Mouse (Mus musculus) cortical plate, adult 2 months (tissue): Measurements from ENCODE around the gene Cyp21a1. TPM values are rescaled to one million over a fixed set of nuclear protein-coding genes. Genes with fewer than 3 reads are reported as not detected.
A peak's percentile ranks its signal among the peaks of the same experiment; 100 is the strongest.
"Not testable (repeated sequence)": the region's sequence is repeated elsewhere in the genome, so short reads cannot be mapped to it uniquely, and the experiment has no call there.

Experiments
- H3K27ac ChIP-seq: fragments of 200-500 bp; 2 replicates; pipeline ENCODE4 v1.5.1; 2012; ENCODE audit warnings: low read length, control low read depth, inconsistent platforms; ENCODE audit not compliant: insufficient read depth
- H3K4me1 ChIP-seq: fragments of 200-500 bp; 2 replicates; pipeline ENCODE4 v1.6.1; 2011; ENCODE audit warnings: low read length; ENCODE audit not compliant: control insufficient read depth, insufficient read depth
- H3K4me3 ChIP-seq: fragments of 200-500 bp; 2 replicates; pipeline ENCODE4 v1.5.1; 2011; ENCODE audit warnings: mild to moderate bottlenecking, low read length, control low read depth; ENCODE audit not compliant: insufficient read depth
- CTCF ChIP-seq: fragments of 200-500 bp; IDR thresholded peaks from 2 replicates; pipeline ENCODE4 v1.5.1; 2011; ENCODE audit warnings: mild to moderate bottlenecking, control low read depth, low read length; ENCODE audit not compliant: insufficient read depth; ENCODE audit errors: extremely low read depth
- POLR2A ChIP-seq: fragments of 200-500 bp; IDR thresholded peaks from 2 replicates; pipeline ENCODE4 v1.6.1; 2011; ENCODE audit warnings: mild to moderate bottlenecking, low read length, control low read depth; ENCODE audit not compliant: insufficient read depth; ENCODE audit errors: extremely low read depth
- polyA plus RNA-seq: library from polyadenylated mRNA; depleted of rRNA; stranded (reverse); fragments of >200 nt; gene quantifications from 2 replicates; pipeline ENCODE4 v1.2.3, GENCODE M21; 2012; rRNA removed

Cyp21a1 gene
- not detected in 2 replicates for polyA plus RNA-seq

GRCm38 (mm10) chr17:34804301-34804700 is at the start of gene Cyp21a1:
Cyp21a1 (minus strand) TSS chr17:34804561.
- H3K4me3 ChIP-seq, H3K27ac ChIP-seq, H3K4me1 ChIP-seq: not testable (repeated sequence)

DNA sequence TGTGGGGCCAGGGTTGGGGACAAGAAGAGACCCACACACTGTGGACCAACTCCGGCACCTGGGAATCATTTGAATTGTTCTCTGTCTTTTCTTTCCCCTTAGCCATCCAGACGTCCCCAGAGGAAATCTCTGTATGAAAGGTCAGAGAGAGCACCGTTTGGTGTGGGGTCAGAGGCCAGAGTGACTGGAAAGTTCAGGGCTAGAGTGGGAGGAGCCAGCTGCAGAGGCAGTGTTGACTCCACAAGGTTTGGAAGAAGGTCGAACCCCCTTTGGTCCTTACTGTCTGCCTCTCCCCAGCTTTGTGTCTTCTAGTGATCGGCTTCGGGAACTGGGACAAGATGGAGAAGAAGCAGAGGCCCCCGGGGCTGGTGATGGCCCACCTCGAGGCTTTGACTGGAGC is 49.1 kb upstream of the Cyp21a1 start:
- TF ChIP-seq POLR2A (no peak), CTCF (no peak)
- Histone ChIP-seq H3K27ac (no peak overlapping the region), H3K4me1 (peaks cover 7% of the 10 kb centered on the region; the same call in 1 of the 2 replicates), H3K4me3 (no peak overlapping the region)

- Histone ChIP-seq H3K4me1 (peaks cover 7% of the 10 kb centered on the region; the same call in 1 of the 2 replicates), H3K4me3 (peak overlapping the region; percentile 88), H3K27ac (no peak overlapping the region)
- TF ChIP-seq POLR2A (no peak), CTCF (no peak)
Observed at GRCm38 (mm10) chr17:34850517-34851125, 46.3 kb upstream of the Cyp21a1 start.

- TF ChIP-seq POLR2A = peak; percentile 33; the same call in 1 of the 2 replicates
- no peak for TF ChIP-seq CTCF
- Histone ChIP-seq H3K4me3 (peak within 1 kb of the TSS; percentile 88), H3K27ac (no peak within 1 kb of the TSS), H3K4me1 (peaks cover 7% of the 10 kb centered on the region; the same call in 1 of the 2 replicates)
Observed at GRCm38 (mm10) chr17:34849722-34850516, 45.6 kb upstream of the Cyp21a1 start, which contains the start of the genes Skiv2l and Nelfe. Skiv2l (minus strand) TSS chr17:34850210. Nelfe (plus strand) TSS chr17:34850391.

GRCm38 (mm10) chr17:34847615-34848014 is 43.3 kb upstream of the Cyp21a1 start:
- no peak overlapping the region for H3K27ac ChIP-seq
- TF ChIP-seq POLR2A = no peak
- TF ChIP-seq CTCF = no peak
- peaks cover 7% of the 10 kb centered on the region; the same call in 1 of the 2 replicates for H3K4me1 ChIP-seq
- H3K4me3 ChIP-seq = no peak overlapping the region

DNA sequence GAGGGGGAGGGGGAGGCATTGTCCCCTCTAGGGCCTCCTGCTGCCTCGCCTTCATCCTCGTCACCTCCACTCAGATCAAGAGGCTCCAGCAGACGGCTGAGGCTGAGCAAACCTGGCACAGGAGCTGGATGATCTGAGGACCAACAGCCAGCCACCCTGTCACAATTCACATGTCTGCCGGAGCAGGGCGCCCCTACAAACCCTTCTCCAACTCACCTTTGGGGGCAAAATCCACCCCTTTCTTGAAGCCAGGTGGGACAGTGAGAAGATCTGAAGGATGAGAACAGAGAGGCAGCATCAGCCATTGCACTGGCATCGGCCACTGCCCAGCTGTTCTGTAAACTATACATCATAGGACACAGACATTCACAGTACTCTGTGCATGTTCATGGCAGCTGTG is 42.8 kb upstream of the Cyp21a1 start:
- H3K4me1 ChIP-seq = peaks cover 7% of the 10 kb centered on the region; the same call in 1 of the 2 replicates
- H3K27ac ChIP-seq = no peak overlapping the region
- H3K4me3 ChIP-seq = no peak overlapping the region
- no peak for TF ChIP-seq POLR2A
- TF ChIP-seq CTCF = no peak

DNA sequence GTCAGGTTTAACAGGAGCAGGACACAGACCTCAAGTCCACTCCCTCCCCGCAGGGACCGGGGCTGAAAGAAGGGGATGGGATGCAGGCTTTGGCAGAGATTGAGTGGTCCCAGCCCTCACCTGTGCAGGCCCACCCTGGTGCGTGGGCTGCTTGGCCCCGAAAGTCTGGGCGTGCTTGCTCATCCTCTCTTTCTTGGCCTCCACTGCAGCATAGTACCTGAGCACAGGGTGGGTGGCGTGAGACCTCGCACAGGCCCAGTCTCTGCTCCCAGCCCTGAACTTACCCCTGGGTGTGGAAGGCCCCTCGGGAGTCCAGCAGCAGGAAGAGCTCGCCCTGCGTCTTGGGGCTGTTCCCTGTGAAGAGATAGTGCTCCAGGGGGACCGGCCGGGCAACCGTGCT is 40.5 kb upstream of the Cyp21a1 start:
- Histone ChIP-seq H3K4me1 (peaks cover 3% of the 10 kb centered on the region; the same call in 1 of the 2 replicates), H3K27ac (no peak overlapping the region), H3K4me3 (no peak overlapping the region)
- TF ChIP-seq CTCF (no peak), POLR2A (no peak)

DNA sequence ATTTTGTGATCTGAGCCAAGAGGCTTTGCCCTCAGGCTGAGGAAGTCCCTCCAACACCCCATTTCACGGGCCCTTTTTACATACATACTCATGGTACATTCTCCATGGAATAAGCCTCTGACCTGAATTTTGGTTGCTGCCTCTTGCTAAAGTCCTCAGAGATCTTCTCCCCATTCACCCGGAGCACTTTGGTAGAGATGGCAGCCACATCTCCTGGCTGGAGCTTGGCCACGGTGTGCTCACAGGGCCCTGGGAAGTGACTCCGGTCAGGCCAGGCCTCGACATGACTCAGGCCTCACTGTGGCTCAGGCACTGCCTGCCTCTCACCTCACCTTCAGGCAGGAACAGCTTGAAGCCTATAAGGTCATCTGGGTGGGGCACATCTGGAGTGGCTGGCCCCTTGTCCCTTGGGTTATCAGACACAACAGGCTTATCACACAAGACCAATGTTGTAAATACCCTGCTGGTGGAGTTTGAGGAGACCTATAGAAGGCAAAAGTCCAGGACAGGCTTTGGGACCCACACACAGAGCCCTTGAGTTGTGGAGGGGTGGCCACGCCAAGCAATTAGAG is 36.5 kb upstream of the Cyp21a1 start:
- Histone ChIP-seq H3K4me1 (no peaks in the 10 kb centered on the region; the same call in 1 of the 2 replicates), H3K27ac (no peak overlapping the region), H3K4me3 (no peak overlapping the region)
- TF ChIP-seq POLR2A (no peak), CTCF (no peak)

DNA sequence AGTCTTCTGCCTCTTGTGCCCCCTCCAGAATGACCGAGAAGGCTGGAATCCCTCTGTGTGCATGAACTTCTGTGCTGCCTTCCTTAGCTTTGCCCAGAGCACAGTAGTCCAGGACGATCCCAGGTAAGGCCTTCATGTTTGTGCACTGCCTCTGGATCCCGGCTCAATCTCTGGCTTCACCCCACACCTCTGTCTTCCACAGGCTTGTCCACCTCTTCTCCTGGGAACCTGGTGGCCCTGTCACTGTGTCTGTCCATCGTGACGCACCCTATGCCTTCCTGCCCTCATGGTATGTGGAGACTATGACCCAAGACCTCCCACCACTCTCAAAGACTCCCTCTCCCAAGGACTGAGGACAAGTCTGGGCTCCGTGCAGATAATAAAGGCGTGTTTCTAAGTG is 34.4 kb upstream of the Cyp21a1 start:
- Histone ChIP-seq H3K4me3 (no peak overlapping the region), H3K4me1 (peaks cover 2% of the 10 kb centered on the region; the same call in 1 of the 2 replicates), H3K27ac (no peak overlapping the region)
- TF ChIP-seq CTCF (no peak), POLR2A (no peak)
